Mouse (Mus musculus) G1E-ER4 (cell line): Measurements from ENCODE around the gene Olfr141. TPM values are rescaled to one million over a fixed set of nuclear protein-coding genes. Genes with fewer than 3 reads are reported as not detected.

Experiments
- GATA1 ChIP-seq: IDR thresholded peaks from one replicate; pipeline ENCODE4 v1.8.0; 2012; ENCODE audit warnings: low read length, inconsistent platforms
- polyA plus RNA-seq: library from polyadenylated mRNA; stranded (reverse); fragments of >175 nt; gene quantifications from 2 replicates; pipeline ENCODE4 v1.2.3, GENCODE M21; 2012

The Olfr141 gene
- polyA plus RNA-seq = not detected in 2 replicates

DNA sequence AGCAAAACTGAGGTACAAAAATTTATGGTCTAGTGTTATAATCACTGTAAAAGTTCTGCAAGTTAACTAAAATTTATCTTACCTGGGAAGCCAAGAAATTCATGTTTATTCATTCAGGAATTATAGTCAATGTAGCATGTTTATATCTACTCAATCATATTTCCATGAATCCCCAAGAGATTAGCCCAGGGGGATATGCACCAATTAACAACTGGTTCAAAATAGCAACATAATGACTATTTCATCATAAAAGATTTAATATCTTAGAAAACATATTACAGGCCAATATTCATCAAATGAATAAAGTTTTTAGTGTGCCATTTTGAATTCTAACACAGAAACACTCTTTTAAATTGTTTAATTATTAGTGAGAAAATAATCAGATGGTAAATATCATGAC, at the start of gene Olfr141:
Gene Olfr141, minus strand, starts transcription at position 101 of the 400 bp plus-strand sequence.
- TF ChIP-seq GATA1 = no peak

DNA sequence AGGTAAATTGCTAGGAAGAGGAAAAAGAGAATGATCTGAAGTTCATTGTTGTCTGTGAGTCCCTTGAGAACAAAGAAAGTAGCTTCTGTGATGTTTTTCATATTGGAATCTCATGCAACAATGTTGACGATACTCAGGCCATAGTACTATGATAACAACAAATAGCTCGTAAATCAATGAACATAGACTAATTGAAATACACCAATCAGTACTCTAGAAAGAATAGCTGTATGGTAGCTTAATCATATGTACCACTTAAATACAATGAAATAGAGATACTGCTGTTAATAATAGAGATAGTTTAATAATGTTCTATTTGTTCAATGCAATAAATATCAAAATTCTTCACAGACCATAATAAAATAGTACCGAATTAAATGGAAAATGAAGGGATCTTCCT, 41.8 kb upstream of the Olfr141 start, which contains the start of gene Olfr1095:
Gene Olfr1095, minus strand, starts transcription at position 101 of the 400 bp plus-strand sequence.
- TF ChIP-seq GATA1 = no peak

DNA sequence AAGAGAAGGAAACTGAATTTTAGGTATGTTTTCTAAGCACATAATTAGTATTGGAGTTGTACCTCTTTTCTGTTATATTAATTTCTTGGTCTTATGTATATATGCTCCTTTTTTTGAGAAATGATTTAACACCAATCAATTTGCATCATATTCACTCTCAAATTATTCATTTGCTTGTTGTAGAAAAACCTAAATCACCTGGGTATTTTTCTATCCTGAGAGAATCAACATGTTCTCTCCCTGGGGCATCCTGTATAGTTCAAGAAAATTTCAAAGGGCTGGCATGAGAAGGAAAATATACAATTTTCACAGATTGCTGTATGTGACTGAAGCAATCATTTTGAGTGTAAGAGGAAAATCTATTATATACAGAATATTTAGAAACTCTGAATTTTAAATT, 14.5 kb upstream of the Olfr141 start, which contains the start of gene Olfr1094:
Gene Olfr1094, plus strand, starts transcription at position 301 of the 400 bp plus-strand sequence.
- TF ChIP-seq GATA1 = no peak

DNA sequence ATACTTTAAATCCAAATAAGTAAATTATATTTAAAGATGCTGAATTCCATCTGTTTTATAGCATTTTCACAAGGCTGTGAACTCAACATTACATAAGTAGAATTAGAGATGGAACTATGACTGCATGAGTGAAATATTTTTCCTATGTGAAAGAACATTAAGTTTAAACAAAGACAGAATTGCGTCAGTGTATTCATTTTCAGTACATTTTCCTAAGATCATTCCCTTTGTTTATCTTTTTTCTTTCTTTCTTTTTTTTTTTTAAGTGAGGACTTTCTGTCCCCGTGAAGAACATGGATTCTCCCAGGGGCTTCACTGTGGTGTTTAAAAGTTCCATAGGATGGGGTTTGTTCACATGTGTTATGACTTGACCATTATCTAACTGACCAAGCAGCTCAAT, 27.6 kb downstream of the Olfr141 start, which contains the start of gene Olfr1093:
Gene Olfr1093, plus strand, starts transcription at position 301 of the 400 bp plus-strand sequence.
- no peak for TF ChIP-seq GATA1

DNA sequence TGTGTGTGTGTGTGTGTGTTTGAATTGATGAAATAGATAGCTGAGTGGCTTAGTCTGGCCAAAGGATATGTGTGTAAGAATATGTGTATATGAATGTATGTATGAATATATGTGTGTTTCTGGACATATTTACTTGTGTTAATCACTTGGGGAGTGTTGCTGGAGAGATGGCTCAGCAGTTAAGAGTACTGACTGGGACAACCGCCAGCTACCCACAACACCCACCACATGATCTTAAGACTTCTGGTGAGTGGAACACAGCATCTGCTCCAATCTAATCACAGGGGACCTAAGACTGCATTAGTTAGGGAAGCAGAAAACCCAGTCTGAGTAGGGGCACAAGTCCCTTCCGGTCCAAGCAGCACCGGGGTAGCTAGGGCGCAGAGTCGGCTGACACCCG, 48.8 kb downstream of the Olfr141 start:
- TF ChIP-seq GATA1 = no peak

DNA sequence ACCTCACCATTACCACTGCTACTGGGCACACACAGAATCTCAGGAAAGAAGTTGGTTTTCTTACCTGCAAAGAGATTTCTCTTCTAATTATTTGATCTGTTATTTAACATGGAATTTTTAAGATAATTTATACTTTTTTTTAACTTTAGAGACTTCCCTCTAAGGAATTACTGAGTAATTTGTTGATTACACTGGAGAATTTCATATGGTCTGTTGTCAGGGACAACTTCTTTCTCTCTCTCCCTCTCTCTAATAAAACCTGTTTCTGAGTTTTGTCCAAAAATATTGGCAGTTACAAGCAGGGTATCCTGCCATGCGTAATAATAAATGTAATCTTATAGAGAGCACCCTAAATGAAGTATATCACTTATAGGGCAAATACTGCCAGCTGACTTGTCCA, 50.9 kb downstream of the Olfr141 start, which contains the start of gene Olfr1090:
Gene Olfr1090, minus strand, starts transcription at position 101 of the 400 bp plus-strand sequence.
- no peak for TF ChIP-seq GATA1

Other genes with a start within 250 kb of the Olfr141 start
- not detected in 2 replicates for gene Olfr1082, start 211.1 kb downstream of the Olfr141 start, polyA plus RNA-seq
- not detected in 2 replicates for gene Olfr1084, start 170.3 kb downstream of the Olfr141 start, polyA plus RNA-seq
- not detected in 2 replicates for gene Olfr1085, start 148.0 kb downstream of the Olfr141 start, polyA plus RNA-seq
- gene Olfr1086, start 129.9 kb downstream of the Olfr141 start, polyA plus RNA-seq = not detected in 2 replicates
- gene Olfr1087, start 111.6 kb downstream of the Olfr141 start, polyA plus RNA-seq = not detected in 2 replicates
- not detected in 2 replicates for gene Olfr1089, start 76.3 kb downstream of the Olfr141 start, polyA plus RNA-seq
- gene Olfr1090, start 51.0 kb downstream of the Olfr141 start, polyA plus RNA-seq = not detected in 2 replicates
- not detected in 2 replicates for gene Olfr1093, start 27.5 kb downstream of the Olfr141 start, polyA plus RNA-seq
- not detected in 2 replicates for gene Olfr1094, start 14.6 kb upstream of the Olfr141 start, polyA plus RNA-seq
- not detected in 2 replicates for gene Olfr1095, start 41.7 kb upstream of the Olfr141 start, polyA plus RNA-seq
- not detected in 2 replicates for gene Gm13723, start 64.8 kb upstream of the Olfr141 start, polyA plus RNA-seq
- not detected in 2 replicates for gene Olfr1097, start 82.2 kb upstream of the Olfr141 start, polyA plus RNA-seq
- not detected in 2 replicates for gene Olfr1098, start 114.5 kb upstream of the Olfr141 start, polyA plus RNA-seq
- gene Olfr1099, start 150.7 kb upstream of the Olfr141 start, polyA plus RNA-seq = not detected in 2 replicates
- not detected in 2 replicates for gene Olfr1100, start 169.9 kb upstream of the Olfr141 start, polyA plus RNA-seq
- not detected in 2 replicates for gene Olfr1101, start 181.2 kb upstream of the Olfr141 start, polyA plus RNA-seq
- gene Olfr1102, start 188.4 kb upstream of the Olfr141 start, polyA plus RNA-seq = not detected in 2 replicates
- not detected in 2 replicates for gene Olfr1104, start 217.1 kb upstream of the Olfr141 start, polyA plus RNA-seq
- gene Olfr1105, start 226.5 kb upstream of the Olfr141 start, polyA plus RNA-seq = not detected in 2 replicates
- not detected in 2 replicates for gene Olfr1106, start 242.3 kb upstream of the Olfr141 start, polyA plus RNA-seq